Mouse (Mus musculus) embryonic facial prominence, embryonic 11.5 days (tissue): ENCODE measurements around the gene Bola2. TPM values are rescaled to one million over a fixed set of nuclear protein-coding genes. Genes with fewer than 3 reads are reported as not detected.

Experiments
- ATAC-seq: fragments of 200-750 bp; cut with Nextera tagmentation; replicated peaks from 2 replicates; pipeline ENCODE4 v1.8.0; 2017; ENCODE audit warnings: low read depth; ENCODE audit not compliant: insufficient number of reproducible peaks, low FRiP score, low TSS enrichment
- DNase-seq: peaks from one replicate; pipeline ENCODE4 v3.0.0-alpha.2; 2015; ENCODE audit warnings: low spot score
- H3K27ac ChIP-seq: fragments of 300-500 bp; sonication (generic); replicated peaks from 2 replicates; pipeline ENCODE4 v1.5.1; 2014; ENCODE audit warnings: mild to moderate bottlenecking, low read depth, low read length, control low read depth
- H3K27me3 ChIP-seq: fragments of 300-500 bp; sonication (generic); 2 replicates; pipeline ENCODE4 v1.6.1; 2014; ENCODE audit warnings: mild to moderate bottlenecking, low read length, moderate library complexity, mixed read lengths; ENCODE audit not compliant: control insufficient read depth, insufficient read depth
- H3K36me3 ChIP-seq: fragments of 300-500 bp; sonication (generic); replicated peaks from 2 replicates; pipeline ENCODE4 v1.6.1; 2014; ENCODE audit warnings: low read depth, mild to moderate bottlenecking, low read length, moderate library complexity, mixed read lengths; ENCODE audit not compliant: control insufficient read depth, insufficient read depth
- H3K4me1 ChIP-seq: fragments of 300-500 bp; sonication (generic); 2 replicates; pipeline ENCODE4 v1.6.1; 2014; ENCODE audit warnings: low read length, mixed read lengths; ENCODE audit not compliant: control insufficient read depth, insufficient read depth
- H3K4me2 ChIP-seq: fragments of 300-500 bp; sonication (generic); 2 replicates; pipeline ENCODE4 v1.6.1; 2014; ENCODE audit warnings: low read depth, mild to moderate bottlenecking, control low read depth, low read length, moderate library complexity
- H3K4me3 ChIP-seq: fragments of 300-500 bp; sonication (generic); 2 replicates; pipeline ENCODE4 v1.5.1; 2014; ENCODE audit warnings: low read depth, low read length, control low read depth
- H3K9ac ChIP-seq: fragments of 300-500 bp; sonication (generic); replicated peaks from 2 replicates; pipeline ENCODE4 v1.6.1; 2014; ENCODE audit warnings: mild to moderate bottlenecking, control low read depth, low read length
- H3K9me3 ChIP-seq: fragments of 300-500 bp; sonication (generic); replicated peaks from 2 replicates; pipeline ENCODE4 v1.6.1; 2016; ENCODE audit warnings: mild to moderate bottlenecking, low read length, inconsistent platforms, mixed read lengths; ENCODE audit not compliant: control insufficient read depth
- WGBS: fragments of 180-500 bp; shearing (Covaris S2); extraction: QIAGEN DNeasy Blood & Tissue Kit; methylation state at CpG from one replicate; pipeline ENCODE4 v1.1.7; 2014; 5-methylcytosine and 5-hydroxymethylcytosine counted together
- polyA plus RNA-seq: library from polyadenylated mRNA; unstranded; fragments of >200 nt; fragmentation: Nextera tagmentation; extraction: Ambion mirVana; gene quantifications from 2 replicates; pipeline ENCODE4 v1.2.1, GENCODE M21; 2014

Gene Bola2
- polyA plus RNA-seq: 143 and 147 TPM in 2 replicates

DNA sequence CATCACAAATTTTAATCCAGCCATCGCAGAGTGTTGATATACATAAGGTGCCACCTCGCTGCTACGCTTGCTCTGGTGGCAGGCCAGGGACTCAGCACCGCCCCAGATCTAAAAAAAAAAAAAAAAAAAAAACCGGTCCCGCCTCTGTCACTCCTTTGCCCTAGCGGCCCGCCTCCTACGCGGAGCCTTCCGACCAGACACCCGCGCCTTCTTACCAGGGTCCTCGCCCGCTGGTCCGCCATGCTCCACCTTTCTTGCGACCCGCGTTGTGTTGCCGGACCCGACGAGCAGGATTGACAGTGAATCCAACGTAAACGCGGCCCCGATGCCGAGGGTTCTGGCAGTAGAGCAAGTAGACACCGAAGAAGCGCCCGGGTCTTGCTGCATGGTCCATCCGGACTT is at the start of gene Bola2:
Gene Bola2 (plus strand): TSS at position 192 of the 402 bp plus-strand sequence.
- Histone ChIP-seq H3K9me3 (no peaks in the 10 kb centered on the region), H3K27me3 (no peaks in the 10 kb centered on the region), H3K4me2 (peak within 1 kb of the TSS; percentile 76), H3K27ac (peak within 1 kb of the TSS; percentile 89), H3K9ac (peak within 1 kb of the TSS; percentile 90), H3K36me3 (no peaks in the 10 kb centered on the region; the same call in 1 of the 2 replicates), H3K4me3 (peak within 1 kb of the TSS; percentile 85), H3K4me1 (peaks cover 2% of the 10 kb centered on the region; the same call in 1 of the 2 replicates)
- ATAC-seq (peak; percentile 61), DNase-seq (peak; percentile 67)
- WGBS: under 1% methylated on average over 31 of the region's 31 CpGs

- ATAC-seq: no peak
- 34% methylated on average over 5 of the region's 5 CpGs for WGBS
- Histone ChIP-seq H3K27ac (no peak overlapping the region), H3K4me2 (no peak overlapping the region), H3K9ac (no peak overlapping the region), H3K36me3 (no peaks in the 10 kb centered on the region), H3K4me1 (no peaks in the 10 kb centered on the region), H3K27me3 (no peaks in the 10 kb centered on the region), H3K4me3 (no peak overlapping the region), H3K9me3 (no peaks in the 10 kb centered on the region)
- no peak for DNase-seq
Observed at GRCm38 (mm10) chr7:126645708-126646107, 49.5 kb upstream of the Bola2 start.

- WGBS: 81% methylated on average over 4 of the region's 4 CpGs
- H3K36me3 ChIP-seq: no peaks in the 10 kb centered on the region
- H3K4me3 ChIP-seq: 0 out of 2 replicates have a peak overlapping the region, but pooled peaks have one; percentile 63
- no peaks in the 10 kb centered on the region for H3K27me3 ChIP-seq
- no peak for DNase-seq
- H3K27ac ChIP-seq: no peak overlapping the region
- H3K4me1 ChIP-seq: no peaks in the 10 kb centered on the region
- no peak overlapping the region for H3K9ac ChIP-seq
- H3K9me3 ChIP-seq: no peaks in the 10 kb centered on the region
- ATAC-seq: no peak
- H3K4me2 ChIP-seq: no peak overlapping the region
Observed at GRCm38 (mm10) chr7:126648486-126648885, 46.7 kb upstream of the Bola2 start.

DNA sequence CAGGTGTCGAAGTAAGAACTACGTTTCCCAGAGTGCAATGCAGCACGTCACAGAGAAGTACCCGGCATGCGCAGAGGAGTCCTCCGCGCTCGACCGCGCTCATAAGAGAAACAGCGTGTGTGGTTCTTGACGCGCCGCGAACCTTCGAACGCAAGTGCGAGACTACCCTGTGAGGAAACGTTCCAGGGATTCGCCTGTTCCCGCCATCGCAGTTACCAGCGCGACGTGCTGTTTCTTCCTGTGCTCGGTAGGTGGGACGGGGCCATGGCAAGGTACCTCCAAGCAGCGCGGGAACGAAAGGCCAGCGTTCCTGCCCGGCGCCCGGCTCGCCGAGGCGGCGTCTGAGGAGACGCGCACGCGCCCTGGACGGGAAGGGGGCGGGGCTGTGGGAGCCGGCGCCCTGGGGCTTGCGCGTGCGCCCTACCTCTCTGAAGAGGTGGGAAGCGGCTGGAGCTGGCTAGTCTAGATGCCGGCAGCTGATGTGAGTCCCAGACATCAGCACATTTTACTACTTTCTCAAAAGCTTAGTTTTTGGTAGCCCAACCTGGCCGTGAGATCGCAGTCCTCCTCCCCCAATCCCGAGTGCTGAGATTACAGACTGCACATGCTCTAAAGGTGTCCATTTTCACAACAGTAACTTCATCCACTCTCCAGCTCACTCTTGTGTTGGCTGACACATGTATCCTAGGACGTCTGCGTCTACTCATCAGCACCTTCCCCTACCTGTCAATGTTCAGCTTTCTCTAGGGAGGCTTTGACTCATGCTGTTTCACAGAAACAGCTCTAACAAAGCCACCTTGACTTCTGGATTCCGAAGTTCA is 45.8 kb upstream of the Bola2 start, which contains the start of gene Sgf29:
Gene Sgf29 (plus strand): TSS at position 79 of the 821 bp plus-strand sequence.
- no peaks in the 10 kb centered on the region for H3K4me1 ChIP-seq
- peak within 1 kb of the TSS; percentile 63 for H3K4me3 ChIP-seq
- no peaks in the 10 kb centered on the region for H3K36me3 ChIP-seq
- H3K9me3 ChIP-seq: no peaks in the 10 kb centered on the region
- H3K9ac ChIP-seq: peak within 1 kb of the TSS; percentile 81
- peak within 1 kb of the TSS; percentile 49 for H3K4me2 ChIP-seq
- no peaks in the 10 kb centered on the region for H3K27me3 ChIP-seq
- ATAC-seq: peak; percentile 95
- WGBS: 1% methylated on average over 57 of the region's 57 CpGs
- peak; percentile 95 for DNase-seq
- peak within 1 kb of the TSS; percentile 80 for H3K27ac ChIP-seq

- no peak for ATAC-seq
- Histone ChIP-seq H3K4me3 (no peak overlapping the region), H3K4me2 (no peak overlapping the region), H3K9me3 (no peaks in the 10 kb centered on the region), H3K9ac (no peak overlapping the region), H3K36me3 (no peaks in the 10 kb centered on the region), H3K27me3 (no peaks in the 10 kb centered on the region), H3K27ac (no peak overlapping the region), H3K4me1 (no peaks in the 10 kb centered on the region)
- 88% methylated on average over 2 of the region's 2 CpGs for WGBS
- DNase-seq: no peak
Observed at GRCm38 (mm10) chr7:126650852-126651251, 44.3 kb upstream of the Bola2 start.

GRCm38 (mm10) chr7:126653991-126654390 is 41.2 kb upstream of the Bola2 start:
- Histone ChIP-seq H3K36me3 (no peaks in the 10 kb centered on the region), H3K9ac (no peak overlapping the region), H3K4me3 (no peak overlapping the region), H3K4me1 (no peaks in the 10 kb centered on the region), H3K27me3 (no peaks in the 10 kb centered on the region), H3K4me2 (no peak overlapping the region), H3K9me3 (no peaks in the 10 kb centered on the region), H3K27ac (no peak overlapping the region)
- ATAC-seq (no peak), DNase-seq (no peak)
- 86% methylated on average over 2 of the region's 2 CpGs for WGBS

- H3K9ac ChIP-seq: no peak overlapping the region
- H3K36me3 ChIP-seq: no peaks in the 10 kb centered on the region
- no peaks in the 10 kb centered on the region for H3K9me3 ChIP-seq
- no peak overlapping the region for H3K4me2 ChIP-seq
- no peaks in the 10 kb centered on the region for H3K4me1 ChIP-seq
- ATAC-seq (no peak), DNase-seq (no peak)
- WGBS: 94% methylated on average over 3 of the region's 3 CpGs
- no peak overlapping the region for H3K27ac ChIP-seq
- no peaks in the 10 kb centered on the region for H3K27me3 ChIP-seq
- H3K4me3 ChIP-seq: no peak overlapping the region
Observed at GRCm38 (mm10) chr7:126655695-126656094, 39.5 kb upstream of the Bola2 start.

GRCm38 (mm10) chr7:126657522-126657921 is 37.7 kb upstream of the Bola2 start:
- no peak overlapping the region for H3K27ac ChIP-seq
- H3K27me3 ChIP-seq: no peaks in the 10 kb centered on the region
- H3K4me2 ChIP-seq: no peak overlapping the region
- H3K36me3 ChIP-seq: no peaks in the 10 kb centered on the region
- no peak for ATAC-seq
- H3K9me3 ChIP-seq: no peaks in the 10 kb centered on the region
- no peaks in the 10 kb centered on the region for H3K4me1 ChIP-seq
- H3K4me3 ChIP-seq: no peak overlapping the region
- no peak overlapping the region for H3K9ac ChIP-seq
- WGBS: 80% methylated on average over 1 of the region's 1 CpGs
- no peak for DNase-seq
